Mouse (Mus musculus) liver, adult (tissue): ENCODE data around the gene Gm20388.

ENCODE experiments used
- GATA4 ChIP-seq: IDR thresholded peaks from 2 replicates; pipeline ENCODE4 v1.6.1; 2014; ENCODE audit warnings: mild to moderate bottlenecking, low read length; ENCODE audit not compliant: insufficient replicate concordance

Gm20388 gene

DNA sequence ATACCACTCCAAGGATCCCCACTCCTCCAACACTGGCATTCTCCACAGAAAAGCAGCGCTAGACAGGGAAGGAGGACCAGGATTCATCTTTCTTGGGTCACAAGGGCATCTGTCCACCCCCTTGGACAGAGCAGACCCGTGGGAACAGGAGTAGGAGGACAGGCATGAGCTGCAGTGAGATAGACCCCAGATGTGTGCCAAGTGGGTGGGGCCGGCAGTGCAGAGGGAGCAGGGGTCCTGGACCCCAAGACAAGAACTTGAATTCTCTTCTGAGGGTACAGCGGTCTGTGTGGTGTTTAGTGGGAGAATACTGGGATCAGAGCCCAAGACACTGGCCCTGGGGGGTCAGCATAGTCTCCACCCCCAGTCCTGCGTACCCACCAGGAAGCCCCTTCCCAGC, 2282.1 kb downstream of the Gm20388 start:
- TF ChIP-seq GATA4, result no peak

GRCm38 (mm10) chr8:122193521-122193920, 2282.9 kb downstream of the Gm20388 start:
- TF ChIP-seq GATA4, result no peak

DNA sequence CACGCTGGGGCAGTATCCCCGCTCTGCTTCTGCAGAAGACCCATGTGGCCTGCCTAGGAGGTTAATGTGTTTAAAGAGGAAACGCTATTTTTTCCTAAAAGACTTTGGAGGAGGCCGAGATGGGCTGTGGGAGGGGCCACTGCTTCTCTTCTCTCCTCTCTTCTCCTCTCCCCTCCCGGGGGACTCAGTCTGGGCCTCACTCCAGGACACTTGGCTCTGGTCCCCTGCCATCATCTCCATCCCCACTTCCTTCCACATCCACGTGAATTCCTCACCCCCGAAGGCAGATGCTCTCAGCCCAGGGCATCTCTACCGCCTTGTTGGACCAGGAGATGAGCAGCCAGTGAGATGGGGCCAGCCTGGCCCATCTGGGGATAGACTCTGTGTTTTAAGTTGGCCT, 2283.8 kb downstream of the Gm20388 start:
- TF ChIP-seq GATA4, result no peak

- no peak for TF ChIP-seq GATA4
These were observed 2286.7 kb downstream of the Gm20388 start for GRCm38 (mm10) chr8:122197342-122197741.

DNA sequence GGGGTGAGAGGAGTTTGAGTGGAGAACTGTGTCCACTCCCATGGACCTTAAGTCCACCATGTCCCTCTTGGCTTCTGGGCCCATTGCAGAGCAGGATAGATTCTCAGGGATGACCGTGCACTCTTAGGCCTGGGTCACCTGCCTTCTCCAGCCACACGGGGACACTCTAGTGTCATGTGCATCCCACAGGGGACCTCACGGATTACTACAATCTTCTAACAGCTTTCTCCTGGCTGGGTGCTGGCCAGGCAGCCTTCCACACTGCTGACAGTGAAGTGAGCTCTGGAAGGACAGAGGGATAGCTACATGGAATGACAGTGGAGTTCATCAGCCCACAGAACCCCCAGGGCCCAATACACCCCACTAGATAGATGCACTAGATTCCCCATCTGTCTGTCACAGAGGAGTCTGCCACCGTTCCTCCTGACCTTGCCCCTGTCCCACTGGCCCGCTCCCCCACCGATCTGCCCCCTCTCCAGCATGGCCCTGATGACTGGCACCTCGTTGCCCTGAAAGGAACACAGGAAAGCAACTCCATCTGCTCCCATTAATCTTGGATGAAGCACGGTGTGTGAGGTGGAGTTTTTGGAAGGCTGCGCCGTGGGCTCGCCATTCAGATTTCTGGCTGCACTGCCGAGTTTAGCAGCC, 2287.9 kb downstream of the Gm20388 start:
- no peak for TF ChIP-seq GATA4

DNA sequence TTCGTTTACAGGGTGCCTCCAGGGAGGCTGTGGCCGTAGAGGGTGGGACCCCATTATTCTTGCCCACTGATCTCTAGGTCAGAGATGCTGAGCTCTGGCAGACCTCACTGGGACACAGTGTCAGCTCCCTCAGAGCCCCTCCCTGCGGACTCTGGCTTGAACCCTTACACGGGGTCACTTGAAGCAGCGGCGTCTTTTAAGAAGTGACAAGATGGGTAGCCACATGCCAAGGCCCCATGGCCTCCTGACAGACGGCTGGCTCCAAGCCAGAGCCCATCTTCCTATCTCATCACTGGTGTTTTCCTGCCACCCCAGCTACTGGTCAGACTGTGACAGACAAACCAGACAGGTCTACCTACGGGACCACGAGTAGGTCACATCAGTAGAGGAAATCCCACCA, 2288.6 kb downstream of the Gm20388 start:
- TF ChIP-seq GATA4, result no peak

- TF ChIP-seq GATA4, result no peak
These were observed 2289.2 kb downstream of the Gm20388 start for GRCm38 (mm10) chr8:122199841-122200240.

GRCm38 (mm10) chr8:122211591-122211990, 2300.9 kb downstream of the Gm20388 start:
- TF ChIP-seq GATA4, result no peak

- no peak for TF ChIP-seq GATA4
These were observed 2305.0 kb downstream of the Gm20388 start for GRCm38 (mm10) chr8:122215630-122216029.

DNA sequence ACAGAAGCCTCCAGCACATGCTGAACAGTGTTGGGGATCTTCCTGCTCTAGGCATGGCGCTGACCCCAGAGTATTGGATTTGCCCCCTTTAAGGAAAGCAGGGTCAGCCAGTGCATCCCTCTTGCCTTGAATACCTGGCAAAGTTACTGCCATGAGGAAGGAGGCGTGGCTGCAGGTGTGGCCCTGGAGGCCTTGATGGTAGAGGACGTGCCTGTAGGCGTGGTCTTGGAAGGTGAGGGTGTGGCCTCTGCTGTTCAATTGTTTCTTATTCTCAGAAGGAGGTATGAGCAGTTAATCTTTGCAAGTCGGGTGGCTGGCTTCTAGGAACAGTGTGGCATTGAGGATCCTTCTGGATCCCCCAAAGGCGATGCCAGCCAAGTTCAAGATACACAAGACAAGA, 2305.8 kb downstream of the Gm20388 start:
- no peak for TF ChIP-seq GATA4

DNA sequence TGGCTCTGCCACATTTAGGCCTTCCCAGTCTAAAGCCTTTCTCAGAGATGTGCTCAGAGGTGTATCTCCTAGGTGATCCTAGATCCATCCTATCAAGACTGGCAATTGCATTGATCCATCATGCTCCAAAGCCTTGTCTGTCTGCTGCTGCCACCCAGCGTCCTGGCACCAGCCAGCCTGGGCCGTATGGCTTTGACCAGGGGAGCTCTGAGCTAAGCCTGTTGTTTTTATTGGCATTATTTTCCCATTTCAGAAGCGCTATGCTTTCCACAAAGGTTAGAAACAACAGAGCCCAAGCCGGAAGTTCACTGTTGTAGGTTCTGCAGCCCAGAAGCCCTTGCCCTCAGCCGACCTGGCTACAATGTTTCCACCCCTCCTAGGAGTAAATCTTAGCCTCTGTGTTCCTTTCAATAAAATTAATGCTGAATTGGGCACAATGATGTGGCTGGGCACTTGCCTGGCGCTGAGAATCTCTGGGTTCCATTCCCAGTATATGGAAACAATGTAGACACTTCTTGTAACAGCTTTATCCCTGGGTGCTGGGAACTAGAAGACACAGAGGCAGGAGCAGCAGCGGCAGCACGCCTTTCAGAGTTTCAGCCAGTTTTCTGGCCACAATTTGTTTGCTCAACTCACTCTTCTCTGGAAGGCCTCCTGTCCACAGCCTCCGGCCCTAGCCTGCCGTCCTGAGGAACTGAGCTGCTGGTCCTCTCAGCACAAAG, 2307.0 kb downstream of the Gm20388 start:
- TF ChIP-seq GATA4, result no peak

- no peak for TF ChIP-seq GATA4
These were observed 2313.5 kb downstream of the Gm20388 start for GRCm38 (mm10) chr8:122223976-122224649.

DNA sequence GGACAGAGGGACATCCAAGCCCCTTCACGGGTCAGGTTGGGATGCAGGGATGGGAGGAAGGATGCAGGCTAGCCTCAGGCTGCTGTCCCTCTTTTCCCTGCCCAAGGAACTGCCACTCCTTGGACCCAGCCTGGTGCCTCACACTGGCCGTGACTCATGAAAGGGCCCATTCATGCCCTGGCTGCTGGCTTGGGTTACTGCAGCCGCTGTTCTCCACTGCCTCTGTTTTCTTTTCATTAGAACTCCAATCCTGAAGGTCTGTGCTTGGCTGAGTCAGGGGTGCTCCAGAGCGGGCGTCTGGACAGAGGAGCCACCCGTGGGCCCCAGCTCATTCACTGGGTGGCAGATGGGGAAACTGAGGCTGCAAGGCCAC, 2314.0 kb downstream of the Gm20388 start:
- no peak for TF ChIP-seq GATA4

GRCm38 (mm10) chr8:122225446-122225845, 2314.8 kb downstream of the Gm20388 start:
- no peak for TF ChIP-seq GATA4

DNA sequence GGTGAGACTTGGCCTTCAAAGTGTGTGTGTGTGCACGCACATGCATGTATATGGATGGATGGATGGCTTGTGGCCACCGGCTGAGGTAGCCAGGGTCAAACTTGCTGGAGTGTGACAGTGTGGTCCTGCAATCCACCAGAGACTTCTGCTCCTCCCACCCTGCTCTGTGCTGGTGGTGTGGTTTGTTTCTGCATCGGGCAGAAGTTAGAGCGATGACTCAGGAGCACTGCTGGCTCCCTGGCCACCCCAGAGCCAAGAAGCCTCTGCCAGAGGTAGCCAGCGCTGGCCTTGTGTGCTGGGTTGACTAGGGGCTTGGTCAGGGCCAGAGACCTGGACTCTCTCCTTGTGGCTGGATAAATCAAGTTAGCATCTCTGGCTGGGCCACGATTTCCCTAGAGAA, 2316.7 kb downstream of the Gm20388 start:
- TF ChIP-seq GATA4, result no peak
